Mouse (Mus musculus): Measurements from ENCODE around the gene Tmem11. TPM values are rescaled to one million over a fixed set of nuclear protein-coding genes. Genes with fewer than 3 reads are reported as not detected.
"Not testable (repeated sequence)": the region's sequence is repeated elsewhere in the genome, so short reads cannot be mapped to it uniquely, and the experiment has no call there.

Tmem11 gene
- polyA plus RNA-seq, 1 experiment from 2014 or later: 39.8 TPM

- no peak overlapping the region for H3K27ac ChIP-seq (replicated peaks)
- no peak overlapping the region for H3K9ac ChIP-seq (ENCODE audit: low read length)
- DNase-seq (ENCODE audit: low spot score) (no peak), ATAC-seq (ENCODE audit: low FRiP score, low TSS enrichment) (no peak)
- no peaks in the 10 kb centered on the region for H3K9me3 ChIP-seq (ENCODE audit: control insufficient read depth, low read length)
- TF ChIP-seq EP300 (optimal IDR thresholded peaks at IDR 0.05) (no peak), CTCF (IDR thresholded peaks at IDR 0.05; ENCODE audit: low read depth) (no peak)
- WGBS: 24% methylated on average over 4 of the region's 4 CpGs
- no peak overlapping the region for H3K4me3 ChIP-seq (ENCODE audit: low read depth, low read length)
- H3K4me1 ChIP-seq (replicated peaks; ENCODE audit: control insufficient read depth, insufficient read depth): no peaks in the 10 kb centered on the region
- no peaks in the 10 kb centered on the region for H3K36me3 ChIP-seq (ENCODE audit: control insufficient read depth, insufficient read depth, low read length)
- H3K27me3 ChIP-seq (ENCODE audit: control insufficient read depth, insufficient read depth, low read length): no peaks in the 10 kb centered on the region
- H3K4me2 ChIP-seq (replicated peaks; ENCODE audit: low read depth): no peak overlapping the region
Observed at GRCm38 (mm10) chr11:60895915-60896314, 16.8 kb upstream of the Tmem11 start.

GRCm38 (mm10) chr11:60890744-60891143 lies 11.7 kb upstream of the Tmem11 start:
- no peaks in the 10 kb centered on the region for H3K4me1 ChIP-seq (replicated peaks; ENCODE audit: control insufficient read depth, insufficient read depth)
- H3K4me3 ChIP-seq (ENCODE audit: low read depth, low read length): no peak overlapping the region
- no peak overlapping the region for H3K27ac ChIP-seq (replicated peaks)
- 58% methylated on average over 3 of the region's 3 CpGs for WGBS
- no peaks in the 10 kb centered on the region for H3K36me3 ChIP-seq (ENCODE audit: control insufficient read depth, insufficient read depth, low read length)
- DNase-seq (ENCODE audit: low spot score): no peak
- H3K27me3 ChIP-seq (ENCODE audit: control insufficient read depth, insufficient read depth, low read length): no peaks in the 10 kb centered on the region
- H3K9me3 ChIP-seq (ENCODE audit: control insufficient read depth, low read length): no peaks in the 10 kb centered on the region
- ATAC-seq (ENCODE audit: low FRiP score, low TSS enrichment): no peak
- no peak overlapping the region for H3K9ac ChIP-seq (ENCODE audit: low read length)
- no peak overlapping the region for H3K4me2 ChIP-seq (replicated peaks; ENCODE audit: low read depth)
- TF ChIP-seq CTCF (IDR thresholded peaks at IDR 0.05; ENCODE audit: low read depth) (no peak), EP300 (optimal IDR thresholded peaks at IDR 0.05) (no peak)

DNA sequence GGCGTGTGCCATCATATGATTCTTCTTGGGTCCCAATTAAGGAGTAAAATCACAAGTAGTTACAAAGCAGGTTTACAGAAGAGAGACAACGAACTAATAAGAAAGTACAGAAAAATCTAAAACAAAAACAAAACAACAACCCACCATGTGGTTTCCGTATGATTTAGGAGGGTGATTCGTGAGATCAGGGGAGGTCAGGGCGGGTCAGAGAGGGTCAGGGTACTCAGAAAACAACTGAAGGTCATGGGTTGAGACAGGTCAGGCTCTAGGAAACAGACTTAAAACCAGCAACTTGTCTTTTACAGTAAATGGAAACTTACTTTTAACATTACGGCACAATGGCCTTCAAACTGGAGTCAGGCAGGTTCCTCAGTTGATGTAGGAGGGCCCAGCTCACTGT lies 11.2 kb upstream of the Tmem11 start:
- H3K27me3 ChIP-seq (ENCODE audit: control insufficient read depth, insufficient read depth, low read length): no peaks in the 10 kb centered on the region
- no peak overlapping the region for H3K4me3 ChIP-seq (ENCODE audit: low read depth, low read length)
- no peaks in the 10 kb centered on the region for H3K4me1 ChIP-seq (replicated peaks; ENCODE audit: control insufficient read depth, insufficient read depth)
- TF ChIP-seq CTCF (IDR thresholded peaks at IDR 0.05; ENCODE audit: low read depth): no peak
- TF ChIP-seq EP300 (optimal IDR thresholded peaks at IDR 0.05): no peak
- no peak for ATAC-seq (ENCODE audit: low FRiP score, low TSS enrichment)
- no peaks in the 10 kb centered on the region for H3K9me3 ChIP-seq (ENCODE audit: control insufficient read depth, low read length)
- no peak overlapping the region for H3K27ac ChIP-seq (replicated peaks)
- H3K4me2 ChIP-seq (replicated peaks; ENCODE audit: low read depth): no peak overlapping the region
- WGBS: 62% methylated on average over 6 of the region's 6 CpGs
- no peak for DNase-seq (ENCODE audit: low spot score)
- H3K9ac ChIP-seq (ENCODE audit: low read length): no peak overlapping the region
- no peaks in the 10 kb centered on the region for H3K36me3 ChIP-seq (ENCODE audit: control insufficient read depth, insufficient read depth, low read length)

- no peak overlapping the region for H3K4me2 ChIP-seq (replicated peaks; ENCODE audit: low read depth)
- no peaks in the 10 kb centered on the region for H3K27me3 ChIP-seq (ENCODE audit: control insufficient read depth, insufficient read depth, low read length)
- no peak overlapping the region for H3K4me3 ChIP-seq (ENCODE audit: low read depth, low read length)
- 55% methylated on average over 2 of the region's 2 CpGs for WGBS
- H3K36me3 ChIP-seq (ENCODE audit: control insufficient read depth, insufficient read depth, low read length): no peaks in the 10 kb centered on the region
- no peak for ATAC-seq (ENCODE audit: low FRiP score, low TSS enrichment)
- H3K9ac ChIP-seq (ENCODE audit: low read length): no peak overlapping the region
- DNase-seq (ENCODE audit: low spot score): no peak
- no peak overlapping the region for H3K27ac ChIP-seq (replicated peaks)
- no peaks in the 10 kb centered on the region for H3K4me1 ChIP-seq (replicated peaks; ENCODE audit: control insufficient read depth, insufficient read depth)
- H3K9me3 ChIP-seq (ENCODE audit: control insufficient read depth, low read length): no peaks in the 10 kb centered on the region
- TF ChIP-seq EP300 (optimal IDR thresholded peaks at IDR 0.05) (no peak), CTCF (IDR thresholded peaks at IDR 0.05; ENCODE audit: low read depth) (no peak)
Observed at GRCm38 (mm10) chr11:60889861-60890260, 10.8 kb upstream of the Tmem11 start.

GRCm38 (mm10) chr11:60886986-60887385 lies 7.9 kb upstream of the Tmem11 start:
- not testable (repeated sequence) for H3K4me3 ChIP-seq (ENCODE audit: low read depth, low read length); H3K9ac ChIP-seq (ENCODE audit: low read length); DNase-seq (ENCODE audit: low spot score); H3K27me3 ChIP-seq (ENCODE audit: control insufficient read depth, insufficient read depth, low read length); H3K4me2 ChIP-seq (replicated peaks; ENCODE audit: low read depth); H3K9me3 ChIP-seq (ENCODE audit: control insufficient read depth, low read length); H3K36me3 ChIP-seq (ENCODE audit: control insufficient read depth, insufficient read depth, low read length); ATAC-seq (ENCODE audit: low FRiP score, low TSS enrichment); H3K4me1 ChIP-seq (replicated peaks; ENCODE audit: control insufficient read depth, insufficient read depth); H3K27ac ChIP-seq (replicated peaks)
- WGBS: 78% methylated on average over 2 of the region's 3 CpGs

GRCm38 (mm10) chr11:60882386-60882785 lies 3.3 kb upstream of the Tmem11 start:
- TF ChIP-seq CTCF (IDR thresholded peaks at IDR 0.05; ENCODE audit: low read depth) (no peak), EP300 (optimal IDR thresholded peaks at IDR 0.05) (no peak)

More at GRCm38 (mm10) chr11:60882386-60882785, 3.3 kb upstream of the Tmem11 start:
- Histone ChIP-seq H3K4me1 (replicated peaks; ENCODE audit: control insufficient read depth, insufficient read depth) (no peaks in the 10 kb centered on the region), H3K9ac (ENCODE audit: low read length) (no peak overlapping the region), H3K4me2 (replicated peaks; ENCODE audit: low read depth) (no peak overlapping the region), H3K36me3 (ENCODE audit: control insufficient read depth, insufficient read depth, low read length) (no peaks in the 10 kb centered on the region), H3K9me3 (ENCODE audit: control insufficient read depth, low read length) (no peaks in the 10 kb centered on the region), H3K4me3 (ENCODE audit: low read depth, low read length) (no peak overlapping the region), H3K27ac (replicated peaks) (no peak overlapping the region), H3K27me3 (ENCODE audit: control insufficient read depth, insufficient read depth, low read length) (no peaks in the 10 kb centered on the region)
- DNase-seq (ENCODE audit: low spot score) (no peak), ATAC-seq (ENCODE audit: low FRiP score, low TSS enrichment) (no peak)
- WGBS: 80% methylated on average over 3 of the region's 3 CpGs
